Mouse (Mus musculus): ENCODE results near the gene Sh3pxd2b.

The Sh3pxd2b gene

GRCm38 (mm10) chr11:32373266-32374026, 25.8 kb downstream of the Sh3pxd2b start:
- no peak for DNase-seq (ENCODE audit: low read depth)

- no peak for DNase-seq (ENCODE audit: low read depth)
Measured at GRCm38 (mm10) chr11:32374027-32374589, 26.5 kb downstream of the Sh3pxd2b start.

DNA sequence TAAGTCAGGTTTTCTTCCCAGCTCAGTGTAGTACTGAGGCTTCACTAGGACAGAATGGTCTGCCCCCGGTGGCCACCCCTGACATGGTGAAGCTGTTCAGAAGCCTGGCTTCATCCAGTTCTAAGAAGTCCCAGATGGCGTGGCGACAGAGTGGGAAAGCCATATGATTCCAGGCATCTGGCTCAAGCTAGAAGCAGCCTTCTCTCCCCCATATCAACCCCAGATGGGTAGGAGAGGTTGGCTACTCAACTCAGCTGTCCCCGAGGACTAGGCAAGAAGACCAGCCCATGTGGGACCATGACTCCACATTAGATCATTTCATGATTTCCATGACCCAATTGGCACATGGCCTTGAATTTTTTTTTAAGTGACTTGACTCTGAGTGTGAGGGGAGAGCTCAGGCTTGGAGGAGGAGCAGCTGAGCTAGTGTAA, 27.5 kb downstream of the Sh3pxd2b start:
- peak; percentile 83 for DNase-seq (ENCODE audit: low read depth)

DNA sequence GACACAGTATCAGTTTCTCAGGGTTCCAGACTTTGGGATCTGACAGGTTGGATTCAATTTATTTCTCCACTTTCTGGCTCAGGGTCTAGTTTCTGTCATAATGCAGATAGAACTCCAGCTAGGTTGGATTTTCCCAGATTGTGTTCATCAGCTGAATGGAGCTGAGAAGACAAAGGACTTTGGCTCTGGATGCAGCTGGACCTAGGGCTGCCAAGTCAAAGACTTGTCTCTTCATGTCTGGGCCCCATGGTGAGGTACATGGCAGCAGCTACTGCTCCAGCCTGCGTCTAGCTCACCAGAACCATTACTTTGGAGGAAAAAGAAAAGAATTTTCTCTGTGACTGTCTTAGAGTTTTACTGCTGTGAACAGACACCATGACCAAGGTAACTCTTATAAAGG, 28.5 kb downstream of the Sh3pxd2b start:
- no peak for DNase-seq (ENCODE audit: low read depth)

GRCm38 (mm10) chr11:32379910-32380309, 32.3 kb downstream of the Sh3pxd2b start:
- no peak for DNase-seq (ENCODE audit: low read depth)

DNA sequence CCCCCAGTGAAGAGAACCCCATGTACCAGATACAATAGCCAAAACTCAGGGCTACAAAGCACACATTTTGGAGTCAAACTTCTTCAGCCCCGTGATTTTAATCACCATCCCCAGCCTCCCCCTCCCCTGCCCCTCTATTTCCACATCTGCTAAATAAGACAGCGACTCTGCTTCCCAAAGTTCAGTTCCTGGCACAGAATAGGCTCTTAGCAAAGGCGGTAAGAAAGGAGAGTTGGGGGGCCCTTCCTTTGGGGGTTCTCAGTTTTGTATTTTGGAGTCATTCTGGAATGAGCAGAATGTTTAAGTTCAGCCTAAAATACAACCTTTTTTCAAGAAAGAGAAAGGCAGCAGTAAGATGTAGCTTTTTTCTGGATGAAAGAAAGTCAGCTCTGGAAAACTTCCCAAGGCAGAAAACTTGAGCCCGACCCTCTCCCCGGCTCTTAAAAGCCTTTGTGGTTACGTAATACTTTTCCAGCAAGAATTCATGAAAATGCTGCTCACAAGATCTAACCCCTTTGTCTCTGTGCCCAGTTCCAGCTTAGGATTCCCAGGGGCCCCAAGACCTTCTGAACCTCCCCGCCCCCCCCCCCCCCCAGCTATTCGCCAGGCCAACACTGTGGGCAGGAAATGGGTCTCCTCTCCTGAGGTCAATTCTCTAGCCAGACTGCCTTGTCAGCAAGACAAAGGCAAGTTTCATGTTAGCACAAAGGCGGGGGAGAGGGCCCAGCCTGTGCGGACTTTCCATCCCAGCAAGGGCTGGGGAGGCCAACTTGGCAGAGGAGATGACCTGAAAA, 35.9 kb downstream of the Sh3pxd2b start:
- peak; percentile 95 for DNase-seq (ENCODE audit: low read depth)

DNA sequence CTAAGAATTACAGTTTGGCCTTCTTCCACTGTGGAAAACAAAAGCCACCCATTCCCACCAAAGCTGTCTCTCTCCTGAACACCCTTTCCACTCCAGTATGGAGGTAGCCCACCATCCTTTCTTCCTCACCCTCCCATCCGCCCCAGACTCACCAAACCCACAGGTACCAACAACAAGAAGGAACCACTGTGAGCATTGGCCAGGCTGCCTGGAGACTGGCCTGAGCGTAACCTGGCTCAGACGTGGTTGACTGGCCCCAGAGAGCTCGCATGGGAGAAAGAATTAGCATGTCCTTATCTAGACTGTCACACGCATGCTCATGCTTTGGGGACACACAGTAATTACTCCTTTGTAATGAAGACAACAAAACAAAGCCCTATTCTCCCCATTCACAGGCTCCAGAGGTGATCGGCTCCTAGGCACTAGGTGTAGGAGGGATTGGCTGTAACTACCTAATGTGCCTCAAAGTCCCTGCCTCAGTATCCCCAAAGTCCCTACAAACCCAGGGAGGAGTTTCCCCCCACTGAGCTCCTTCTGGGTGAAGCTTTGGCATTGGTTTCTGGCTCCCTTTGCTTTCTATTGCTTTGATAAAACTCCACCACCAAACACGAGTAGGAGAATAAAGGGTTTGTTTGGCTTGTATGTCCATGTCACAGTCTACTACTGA, 36.6 kb downstream of the Sh3pxd2b start:
- DNase-seq (ENCODE audit: low read depth), result no peak

DNA sequence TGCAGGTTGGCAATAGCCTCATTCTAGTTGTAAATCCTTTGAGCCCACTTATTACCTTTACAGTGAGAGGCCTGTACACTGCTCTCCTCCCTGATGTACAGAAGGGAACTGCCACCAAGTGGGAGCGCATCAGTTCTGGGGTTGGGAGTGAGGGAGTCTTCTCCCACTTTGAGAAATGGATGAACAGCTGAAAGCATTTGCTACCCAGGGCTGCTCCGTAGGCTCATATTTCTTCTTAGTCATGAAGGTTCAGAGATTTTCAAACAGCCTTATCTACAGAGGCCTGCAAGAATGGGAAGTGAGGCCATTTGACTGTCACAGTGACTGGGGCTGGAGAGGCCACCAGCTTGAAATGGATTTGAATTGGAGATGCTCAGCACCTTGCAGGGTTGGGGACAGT, 38.4 kb downstream of the Sh3pxd2b start:
- DNase-seq (ENCODE audit: low read depth), result no peak

DNA sequence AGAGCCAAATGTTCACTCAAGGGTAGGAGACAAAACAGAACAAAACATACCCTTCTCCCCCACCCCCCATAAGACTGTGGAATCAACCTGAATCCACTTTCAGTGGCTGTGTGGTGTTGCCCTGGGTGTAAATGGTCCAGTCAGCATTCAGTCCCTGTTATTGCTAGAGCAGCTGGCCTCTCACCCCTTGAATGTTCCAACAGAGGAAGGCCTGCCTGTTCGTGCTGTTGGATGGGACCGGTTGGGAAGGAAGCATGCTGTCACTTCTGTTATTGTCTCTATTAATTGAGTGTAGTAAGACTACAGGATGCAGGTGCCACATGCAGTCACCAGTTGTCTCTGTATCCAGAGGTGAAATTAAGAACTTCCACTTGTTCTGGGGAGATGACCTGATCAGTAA, 40.4 kb downstream of the Sh3pxd2b start:
- no peak for DNase-seq (ENCODE audit: low read depth)

GRCm38 (mm10) chr11:32393095-32393494, 45.5 kb downstream of the Sh3pxd2b start:
- no peak for DNase-seq (ENCODE audit: low read depth)

GRCm38 (mm10) chr11:32395791-32396190, 48.2 kb downstream of the Sh3pxd2b start:
- peak; percentile 50 for DNase-seq (ENCODE audit: low read depth)

- peak; percentile 85 for DNase-seq (ENCODE audit: low read depth)
Measured at GRCm38 (mm10) chr11:32398446-32398845, 50.8 kb downstream of the Sh3pxd2b start.

GRCm38 (mm10) chr11:32399261-32399660, 51.6 kb downstream of the Sh3pxd2b start:
- peak; percentile 27 for DNase-seq (ENCODE audit: low read depth)

DNA sequence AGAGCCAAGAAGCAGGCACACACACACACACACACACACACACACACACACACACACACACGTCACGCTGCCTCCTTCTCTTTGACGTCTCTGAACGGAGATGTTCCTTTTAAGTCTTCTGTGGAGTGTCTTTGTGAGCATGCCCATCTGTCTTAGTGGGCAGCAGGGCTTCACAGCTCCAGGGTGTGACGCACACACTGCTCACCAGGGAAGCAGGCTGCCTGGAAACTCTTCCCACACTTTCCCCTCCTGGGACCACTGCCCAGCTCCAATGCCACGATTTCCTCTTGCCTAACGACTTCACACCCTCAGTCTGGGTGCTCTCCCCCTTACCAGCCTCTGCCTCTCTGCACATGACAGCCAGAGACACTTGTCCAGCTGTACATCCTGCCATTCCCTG, 55.1 kb downstream of the Sh3pxd2b start:
- DNase-seq (ENCODE audit: low read depth), result peak; percentile 39

- DNase-seq (ENCODE audit: low read depth), result peak; percentile 60
Measured at GRCm38 (mm10) chr11:32404708-32405107, 57.1 kb downstream of the Sh3pxd2b start.

GRCm38 (mm10) chr11:32407863-32408262, 60.2 kb downstream of the Sh3pxd2b start:
- DNase-seq (ENCODE audit: low read depth), result no peak

DNA sequence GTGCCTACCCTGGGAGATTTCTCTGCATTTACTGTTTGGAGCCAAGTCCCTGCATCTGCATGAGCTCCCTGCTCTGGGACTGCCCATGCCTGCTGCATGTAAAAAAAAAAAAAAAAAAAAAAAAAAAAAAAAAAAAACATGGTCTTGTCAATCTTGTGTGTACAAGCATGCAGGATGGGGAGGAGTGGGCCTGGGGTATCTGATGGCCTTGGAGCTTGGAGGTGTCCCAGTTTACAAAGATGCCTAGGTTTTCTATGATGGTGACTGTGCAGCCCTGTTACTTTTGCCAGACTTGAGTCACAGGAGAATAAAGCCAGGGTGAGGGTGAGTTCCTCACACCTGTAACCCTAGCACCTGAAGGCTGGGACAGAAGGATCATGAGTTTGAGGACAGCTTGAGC, 61.4 kb downstream of the Sh3pxd2b start:
- DNase-seq (ENCODE audit: low read depth), result no peak

GRCm38 (mm10) chr11:32409823-32410562, 62.4 kb downstream of the Sh3pxd2b start:
- DNase-seq (ENCODE audit: low read depth), result no peak

- no peak for DNase-seq (ENCODE audit: low read depth)
Measured at GRCm38 (mm10) chr11:32420001-32420400, 72.4 kb downstream of the Sh3pxd2b start.

DNA sequence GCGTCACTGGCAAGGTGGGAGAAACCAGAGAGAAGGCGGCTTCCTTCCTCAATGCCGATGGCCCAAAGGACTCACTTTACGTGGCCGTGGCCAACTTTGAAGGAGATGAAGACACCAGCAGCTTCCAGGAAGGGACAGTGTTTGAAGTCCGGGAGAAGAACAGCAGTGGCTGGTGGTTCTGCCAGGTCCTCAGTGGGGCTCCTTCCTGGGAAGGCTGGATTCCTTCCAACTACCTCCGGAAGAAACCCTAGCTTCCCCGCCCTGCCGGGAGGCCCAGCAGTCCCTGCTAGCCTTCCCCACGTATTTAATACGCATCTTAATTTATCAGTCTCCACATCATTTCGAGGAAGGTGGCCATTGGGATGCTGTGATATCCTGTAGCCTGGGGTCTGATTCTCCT, 75.7 kb downstream of the Sh3pxd2b start:
- no peak for DNase-seq (ENCODE audit: low read depth)

GRCm38 (mm10) chr11:32424600-32424999, 77.0 kb downstream of the Sh3pxd2b start:
- DNase-seq (ENCODE audit: low read depth), result no peak

Measured in NIH3T3 (cell line).